Mouse (Mus musculus) neural tube, embryonic 12.5 days (tissue): ENCODE results near the gene Grap. TPM values are rescaled to one million over a fixed set of nuclear protein-coding genes. Genes with fewer than 3 reads are reported as not detected.

ENCODE experiments used
- ATAC-seq: fragments of 200-750 bp; cut with Nextera tagmentation; 2 replicates; pipeline ENCODE4 v1.8.0; 2017; ENCODE audit warnings: low read depth, mild to moderate bottlenecking, moderate TSS enrichment, moderate library complexity; ENCODE audit not compliant: low FRiP score
- H3K27ac ChIP-seq: fragments of 300-500 bp; sonication (generic); 2 replicates; pipeline ENCODE4 v1.5.1; 2016
- H3K27me3 ChIP-seq: fragments of 300-500 bp; sonication (generic); replicated peaks from 2 replicates; pipeline ENCODE4 v1.6.1; 2016; ENCODE audit warnings: mild to moderate bottlenecking
- H3K36me3 ChIP-seq: fragments of 300-500 bp; sonication (generic); 2 replicates; pipeline ENCODE4 v1.6.1; 2016; ENCODE audit warnings: mild to moderate bottlenecking
- H3K4me1 ChIP-seq: fragments of 300-500 bp; sonication (generic); 2 replicates; pipeline ENCODE4 v1.6.1; 2016
- H3K4me2 ChIP-seq: fragments of 300-500 bp; sonication (generic); replicated peaks from 2 replicates; pipeline ENCODE4 v1.6.1; 2016; ENCODE audit warnings: mild to moderate bottlenecking
- H3K4me3 ChIP-seq: fragments of 300-500 bp; sonication (generic); 2 replicates; pipeline ENCODE4 v1.5.1; 2016
- H3K9ac ChIP-seq: fragments of 300-500 bp; sonication (generic); 2 replicates; pipeline ENCODE4 v1.6.1; 2016; ENCODE audit warnings: mild to moderate bottlenecking
- H3K9me3 ChIP-seq: fragments of 300-500 bp; sonication (generic); 2 replicates; pipeline ENCODE4 v1.6.1; 2016; ENCODE audit warnings: mild to moderate bottlenecking
- WGBS: fragments of 180-500 bp; shearing (Covaris S2); methylation state at CpG from one replicate; pipeline ENCODE4 v1.1.7; 2016; 5-methylcytosine and 5-hydroxymethylcytosine counted together
- polyA plus RNA-seq: library from polyadenylated mRNA; unstranded; fragments of >200 nt; fragmentation: Nextera tagmentation; extraction: Ambion mirVana; gene quantifications from 2 replicates; pipeline ENCODE4 v1.2.1, GENCODE M21; 2016

Gene Grap
- polyA plus RNA-seq, 1 experiment from 2014 or later: 10.1 TPM

DNA sequence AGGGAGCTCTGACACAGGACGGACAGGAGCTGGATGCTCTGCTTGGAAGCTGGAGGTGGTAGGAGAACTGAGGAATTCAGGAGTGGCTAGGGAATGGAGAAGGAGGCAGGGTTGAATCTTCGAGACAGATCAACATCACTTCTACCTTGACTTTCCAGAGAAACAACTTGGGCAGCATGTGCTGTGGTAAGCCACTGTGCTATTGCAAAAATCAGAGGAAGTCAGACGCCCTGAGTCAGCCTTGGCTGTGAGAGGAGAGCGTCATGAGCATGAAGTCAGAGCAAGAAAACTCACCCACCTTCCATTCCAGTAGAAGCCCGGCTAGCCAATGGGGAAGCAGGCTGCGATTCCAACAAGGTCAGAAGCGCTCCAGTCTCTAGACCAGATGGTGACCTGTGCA lies 11.0 kb upstream of the Grap start:
- ATAC-seq: no peak

DNA sequence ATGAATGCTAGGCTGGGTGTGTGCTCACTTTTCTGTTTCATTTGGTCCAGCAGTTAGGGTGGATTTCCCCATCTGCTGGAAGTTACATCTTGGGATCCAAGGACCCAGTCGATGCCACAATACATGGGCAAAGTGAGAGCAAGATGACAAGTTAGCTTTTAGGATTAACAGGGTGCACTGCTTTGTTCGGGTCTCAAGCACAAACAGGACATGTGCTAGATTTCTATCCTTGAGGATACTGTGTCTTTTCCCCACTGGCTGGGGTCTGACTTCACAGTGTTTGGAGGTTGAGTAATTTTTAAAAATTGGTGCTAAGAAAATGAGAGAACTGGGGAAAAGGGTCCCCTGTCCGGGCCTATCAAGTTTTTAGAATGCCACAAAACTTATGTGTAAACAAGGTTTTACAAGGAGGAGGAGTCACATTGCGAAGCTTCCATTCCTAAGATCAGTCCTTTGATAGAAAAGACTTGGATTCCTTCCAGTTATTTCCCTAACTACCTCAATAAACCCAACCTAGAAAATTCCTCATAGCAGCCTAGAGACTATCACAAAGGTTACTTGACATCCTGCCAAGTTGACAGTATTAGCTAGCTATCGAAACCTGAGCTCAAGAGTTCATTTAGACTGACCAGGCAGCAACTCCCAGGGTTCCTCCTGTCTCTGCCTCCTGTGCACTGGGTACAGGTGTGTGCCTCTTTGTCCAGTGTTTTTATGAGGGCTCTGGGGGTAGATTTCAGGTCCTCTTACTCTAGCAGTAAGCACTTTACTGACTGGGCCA lies 9.7 kb upstream of the Grap start:
- no peaks in the 10 kb centered on the region for H3K4me1 ChIP-seq
- ATAC-seq: no peak
- H3K27ac ChIP-seq: no peak overlapping the region
- H3K4me2 ChIP-seq: no peak overlapping the region
- no peaks in the 10 kb centered on the region for H3K36me3 ChIP-seq
- no peak overlapping the region for H3K9ac ChIP-seq
- no peaks in the 10 kb centered on the region for H3K27me3 ChIP-seq
- no peak overlapping the region for H3K4me3 ChIP-seq
- 85% methylated on average over 5 of the region's 5 CpGs for WGBS
- no peaks in the 10 kb centered on the region for H3K9me3 ChIP-seq

More for the DNA sequence above, 11.0 kb upstream of the Grap start:
- 87% methylated on average over 7 of the region's 7 CpGs for WGBS
- no peaks in the 10 kb centered on the region for H3K9me3 ChIP-seq
- no peaks in the 10 kb centered on the region for H3K4me1 ChIP-seq
- no peaks in the 10 kb centered on the region for H3K27me3 ChIP-seq
- no peak overlapping the region for H3K4me2 ChIP-seq
- no peak overlapping the region for H3K4me3 ChIP-seq
- H3K27ac ChIP-seq: no peak overlapping the region
- no peaks in the 10 kb centered on the region for H3K36me3 ChIP-seq
- no peak overlapping the region for H3K9ac ChIP-seq

DNA sequence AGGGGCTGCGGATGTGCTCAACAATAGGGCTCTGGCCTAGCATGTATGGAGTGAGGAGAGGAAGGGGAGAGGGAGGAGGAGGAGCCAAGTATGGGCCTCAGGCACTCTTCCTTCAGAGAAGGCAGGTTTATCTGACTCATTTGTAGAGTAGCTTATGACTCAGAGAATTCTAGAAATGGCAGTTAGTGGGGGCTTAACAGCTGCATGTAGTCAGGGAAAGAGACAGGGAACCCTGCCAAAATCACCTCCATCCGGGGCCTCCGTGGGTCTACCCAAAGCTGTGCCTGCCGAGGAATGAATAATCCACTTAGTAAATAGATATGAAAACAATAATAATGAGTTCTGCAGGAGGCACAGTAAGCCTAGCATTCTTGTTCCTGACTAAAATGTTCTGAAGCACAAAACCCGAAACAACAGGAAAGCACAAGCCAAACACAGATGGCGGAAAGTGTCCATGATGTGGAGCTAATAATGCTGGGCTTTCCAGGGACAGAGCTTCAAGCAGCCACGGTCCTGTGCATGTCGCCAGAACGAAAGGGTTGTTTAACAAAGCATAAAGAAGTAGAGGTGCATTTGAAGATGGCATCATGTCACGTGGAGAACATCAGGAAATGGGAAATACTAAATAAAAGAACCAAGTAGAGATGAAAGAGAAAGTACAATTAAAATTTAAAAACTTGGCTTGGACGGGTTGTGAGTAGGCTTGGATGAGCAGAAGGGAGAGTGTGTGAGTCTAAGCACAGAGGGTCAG lies 8.3 kb upstream of the Grap start:
- no peak overlapping the region for H3K27ac ChIP-seq
- H3K27me3 ChIP-seq: no peaks in the 10 kb centered on the region
- no peak overlapping the region for H3K4me2 ChIP-seq
- no peak overlapping the region for H3K4me3 ChIP-seq
- no peaks in the 10 kb centered on the region for H3K9me3 ChIP-seq
- 85% methylated on average over 11 of the region's 11 CpGs for WGBS
- H3K36me3 ChIP-seq: no peaks in the 10 kb centered on the region
- no peak overlapping the region for H3K9ac ChIP-seq
- no peak for ATAC-seq
- H3K4me1 ChIP-seq: no peaks in the 10 kb centered on the region

DNA sequence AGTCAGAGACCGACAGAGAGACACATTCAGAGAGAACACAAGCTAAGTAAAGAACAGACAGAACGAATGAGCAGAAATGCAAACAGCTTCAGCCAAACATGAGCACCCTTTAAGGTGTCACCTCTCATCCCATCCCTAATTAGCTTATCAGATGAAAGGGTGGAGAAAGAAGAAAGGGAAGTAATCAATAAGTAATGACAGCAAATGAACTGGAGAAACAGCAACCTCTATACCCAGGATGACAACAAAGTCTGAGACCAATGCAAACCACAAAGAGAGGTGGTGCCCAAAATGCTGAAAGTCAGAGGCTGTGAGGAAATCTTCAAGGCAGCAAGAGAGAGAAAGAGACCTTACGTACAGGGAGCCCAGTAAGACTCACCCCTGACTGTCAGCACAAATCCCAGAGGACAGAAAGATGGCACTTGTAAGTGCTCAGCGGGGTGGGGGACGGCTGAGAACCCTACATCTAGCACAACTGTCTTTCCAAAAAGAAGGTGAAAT lies 7.7 kb upstream of the Grap start:
- Histone ChIP-seq H3K27ac (no peak overlapping the region), H3K4me3 (no peak overlapping the region), H3K4me1 (no peaks in the 10 kb centered on the region), H3K9me3 (no peaks in the 10 kb centered on the region), H3K36me3 (no peaks in the 10 kb centered on the region), H3K4me2 (no peak overlapping the region), H3K9ac (no peak overlapping the region), H3K27me3 (no peaks in the 10 kb centered on the region)
- no peak for ATAC-seq
- 79% methylated on average over 5 of the region's 5 CpGs for WGBS

DNA sequence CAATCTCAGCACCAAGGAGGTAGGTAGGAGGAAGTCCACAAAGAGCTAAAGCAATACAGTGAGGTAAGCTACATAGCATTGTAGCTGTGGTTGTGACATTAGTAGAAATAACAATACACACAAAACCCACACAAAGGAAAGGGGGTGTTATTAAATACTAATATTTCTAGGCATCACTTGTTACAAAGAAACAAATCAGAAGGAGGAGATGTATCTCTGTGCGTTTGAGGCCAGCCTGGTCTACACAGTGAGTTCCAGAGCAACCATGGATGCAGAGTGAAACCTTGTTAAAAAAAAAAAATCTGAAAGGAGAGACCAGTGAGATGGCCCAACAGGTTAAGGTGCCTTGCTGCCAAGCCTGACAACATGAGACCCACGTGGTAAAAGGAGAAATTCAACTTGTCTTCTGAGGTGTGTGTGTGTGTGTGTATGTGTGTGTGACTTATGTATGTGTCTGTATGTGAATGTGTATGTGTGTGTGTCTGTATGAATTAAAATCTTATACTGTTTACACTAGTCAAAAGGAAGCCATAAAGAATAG lies 6.5 kb upstream of the Grap start:
- H3K4me2 ChIP-seq: no peak overlapping the region
- no peaks in the 10 kb centered on the region for H3K27me3 ChIP-seq
- H3K9ac ChIP-seq: no peak overlapping the region
- H3K4me1 ChIP-seq: no peaks in the 10 kb centered on the region
- H3K9me3 ChIP-seq: no peaks in the 10 kb centered on the region
- 65% methylated on average over 2 of the region's 2 CpGs for WGBS
- no peak overlapping the region for H3K27ac ChIP-seq
- no peaks in the 10 kb centered on the region for H3K36me3 ChIP-seq
- no peak for ATAC-seq
- H3K4me3 ChIP-seq: no peak overlapping the region

DNA sequence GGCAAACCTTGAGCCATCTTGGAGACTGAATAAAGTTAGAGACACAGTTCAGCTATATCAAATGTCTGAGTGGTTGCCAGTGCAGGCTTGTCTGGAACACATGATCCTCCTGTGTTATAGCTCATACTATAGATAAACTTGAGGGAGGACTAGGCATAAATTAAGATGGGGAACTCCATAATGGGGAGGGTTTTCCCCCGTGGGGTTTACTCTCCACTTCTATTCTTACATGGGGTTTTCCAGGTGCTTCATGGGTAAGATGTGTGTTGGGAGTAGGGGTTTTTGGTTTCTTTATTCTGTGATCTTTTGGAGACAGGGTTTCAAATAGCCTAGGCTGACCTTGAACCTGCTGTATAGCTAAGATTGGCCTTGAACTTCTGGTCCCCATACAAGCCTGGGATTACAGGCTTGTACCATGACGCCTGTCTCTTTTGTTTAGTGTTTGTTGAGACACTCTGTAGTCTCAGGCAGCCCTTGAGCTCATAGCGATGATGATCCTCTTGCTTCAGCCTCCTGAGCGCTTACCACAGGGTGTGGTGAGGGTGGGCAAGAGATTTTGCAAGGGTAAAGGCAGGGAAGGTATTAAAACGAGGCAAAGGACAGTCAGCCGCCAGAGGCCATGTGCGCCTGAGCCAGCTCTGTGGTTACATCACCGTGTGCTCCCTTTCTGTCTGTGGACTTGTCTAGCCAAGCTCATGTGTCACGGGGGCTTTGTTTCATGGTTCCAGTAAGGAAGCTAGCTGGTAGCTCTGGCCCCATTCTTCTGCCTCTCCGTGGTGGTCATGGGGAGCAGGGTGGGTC lies 5.8 kb upstream of the Grap start:
- no peak overlapping the region for H3K9ac ChIP-seq
- no peak overlapping the region for H3K4me3 ChIP-seq
- no peak overlapping the region for H3K27ac ChIP-seq
- no peaks in the 10 kb centered on the region for H3K4me1 ChIP-seq
- ATAC-seq: no peak
- 74% methylated on average over 10 of the region's 10 CpGs for WGBS
- H3K9me3 ChIP-seq: no peaks in the 10 kb centered on the region
- no peaks in the 10 kb centered on the region for H3K27me3 ChIP-seq
- H3K36me3 ChIP-seq: no peaks in the 10 kb centered on the region
- no peak overlapping the region for H3K4me2 ChIP-seq

DNA sequence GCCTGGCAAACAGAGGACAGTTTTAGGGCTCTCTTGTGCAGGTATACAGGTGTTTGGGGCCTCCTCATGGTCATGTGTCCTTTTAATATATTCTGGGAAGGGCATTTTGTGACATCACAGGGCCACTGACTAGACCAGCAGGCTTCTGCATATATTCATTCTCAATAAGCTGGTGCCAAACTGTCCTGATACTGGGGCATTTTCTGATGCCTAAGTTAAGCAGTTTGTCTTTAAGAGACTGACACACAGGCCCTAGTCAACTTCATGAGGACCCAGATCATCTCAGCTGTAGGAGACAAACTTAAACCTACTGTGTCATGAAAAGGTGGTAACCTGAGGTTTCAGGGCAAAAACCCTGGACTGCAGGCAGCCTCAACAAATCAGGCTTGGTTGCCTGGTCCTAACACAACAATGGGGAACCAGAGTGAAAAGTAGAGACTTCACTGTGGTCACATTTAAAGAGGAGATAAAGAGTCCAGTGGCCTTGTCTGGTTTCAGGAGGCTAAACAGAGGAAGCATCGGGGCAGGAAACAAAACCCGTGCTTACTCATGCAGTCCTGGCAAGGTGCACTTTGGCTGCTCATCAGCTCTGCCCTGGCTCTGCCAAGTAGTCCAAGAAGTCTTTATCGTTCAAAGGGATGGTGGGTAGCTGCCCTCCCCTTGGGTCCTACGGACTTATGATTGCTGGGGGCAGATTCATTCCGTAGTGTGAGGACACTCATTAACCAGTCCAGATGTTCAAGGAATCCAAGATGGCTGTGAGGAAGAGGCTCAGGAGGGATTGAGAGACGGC lies 4.9 kb upstream of the Grap start:
- no peaks in the 10 kb centered on the region for H3K9me3 ChIP-seq
- H3K36me3 ChIP-seq: no peaks in the 10 kb centered on the region
- ATAC-seq: no peak
- no peak overlapping the region for H3K9ac ChIP-seq
- no peak overlapping the region for H3K4me2 ChIP-seq
- no peaks in the 10 kb centered on the region for H3K4me1 ChIP-seq
- no peak overlapping the region for H3K4me3 ChIP-seq
- no peak overlapping the region for H3K27ac ChIP-seq
- WGBS: 88% methylated on average over 6 of the region's 6 CpGs
- H3K27me3 ChIP-seq: no peaks in the 10 kb centered on the region

DNA sequence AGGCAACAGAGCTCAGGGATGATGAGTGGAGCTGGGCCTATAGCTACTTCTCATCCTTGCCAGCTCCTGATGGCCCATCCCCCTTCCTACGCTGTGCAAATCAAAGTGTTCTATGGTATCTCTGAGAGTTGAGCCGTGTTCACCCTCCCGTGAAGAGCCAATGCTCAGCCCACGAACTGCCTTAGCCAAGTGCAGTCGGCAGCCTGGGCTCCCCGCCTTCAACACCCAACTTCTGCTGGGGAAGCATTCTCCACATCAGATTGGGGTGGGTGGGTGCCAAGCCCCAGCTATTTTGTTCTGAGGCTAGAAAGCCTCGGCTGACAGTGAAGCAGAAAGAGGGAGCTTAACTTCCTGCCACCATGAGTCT lies 4.3 kb upstream of the Grap start:
- no peaks in the 10 kb centered on the region for H3K4me1 ChIP-seq
- ATAC-seq: no peak
- H3K27me3 ChIP-seq: no peaks in the 10 kb centered on the region
- no peak overlapping the region for H3K4me3 ChIP-seq
- no peak overlapping the region for H3K27ac ChIP-seq
- WGBS: 85% methylated on average over 7 of the region's 7 CpGs
- H3K4me2 ChIP-seq: no peak overlapping the region
- no peak overlapping the region for H3K9ac ChIP-seq
- H3K9me3 ChIP-seq: no peaks in the 10 kb centered on the region
- H3K36me3 ChIP-seq: no peaks in the 10 kb centered on the region

DNA sequence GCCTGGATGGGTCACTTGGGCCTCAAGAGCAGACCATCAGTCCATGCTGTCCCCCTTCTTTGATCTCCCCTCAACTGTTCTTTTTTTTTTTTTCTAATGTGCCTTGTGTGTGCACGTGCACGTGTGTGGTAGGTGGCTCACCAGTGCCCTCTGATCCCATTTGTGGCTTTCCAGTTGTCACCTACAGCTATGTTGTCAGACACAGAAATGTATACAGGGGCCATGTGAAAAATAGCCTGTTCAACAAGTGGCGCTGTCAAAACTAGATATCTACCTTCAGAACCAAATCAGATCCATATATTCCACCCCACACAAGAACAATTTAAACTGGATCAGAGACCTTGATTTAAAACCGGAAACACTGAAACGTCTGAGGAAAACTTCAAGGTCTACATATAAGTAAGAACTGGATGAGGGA lies 3.9 kb upstream of the Grap start:
- H3K27me3 ChIP-seq: no peaks in the 10 kb centered on the region
- no peaks in the 10 kb centered on the region for H3K36me3 ChIP-seq
- H3K4me3 ChIP-seq: no peak overlapping the region
- no peaks in the 10 kb centered on the region for H3K9me3 ChIP-seq
- no peak overlapping the region for H3K27ac ChIP-seq
- H3K9ac ChIP-seq: no peak overlapping the region
- 90% methylated on average over 5 of the region's 5 CpGs for WGBS
- no peak for ATAC-seq
- H3K4me2 ChIP-seq: no peak overlapping the region
- H3K4me1 ChIP-seq: no peaks in the 10 kb centered on the region

DNA sequence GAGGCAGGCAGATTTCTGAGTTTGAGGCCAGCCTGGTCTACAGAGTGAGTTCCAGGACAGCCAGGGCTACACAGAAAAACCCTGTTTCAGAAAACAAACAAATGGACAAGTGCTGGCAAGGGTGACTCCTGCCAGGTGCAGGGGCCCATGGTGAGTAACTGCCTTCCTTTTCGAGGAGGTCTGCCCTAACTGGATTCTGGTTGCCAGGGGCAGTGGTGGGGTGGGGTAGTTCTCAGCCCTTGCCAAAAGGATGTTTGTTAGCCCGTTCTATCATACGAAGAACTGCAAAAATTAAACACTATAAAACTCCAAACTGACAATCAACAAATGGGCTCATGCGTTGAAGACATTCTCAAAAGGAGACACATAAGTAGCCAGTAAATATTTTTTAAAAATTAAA lies 3.4 kb upstream of the Grap start:
- 92% methylated on average over 4 of the region's 4 CpGs for WGBS

DNA sequence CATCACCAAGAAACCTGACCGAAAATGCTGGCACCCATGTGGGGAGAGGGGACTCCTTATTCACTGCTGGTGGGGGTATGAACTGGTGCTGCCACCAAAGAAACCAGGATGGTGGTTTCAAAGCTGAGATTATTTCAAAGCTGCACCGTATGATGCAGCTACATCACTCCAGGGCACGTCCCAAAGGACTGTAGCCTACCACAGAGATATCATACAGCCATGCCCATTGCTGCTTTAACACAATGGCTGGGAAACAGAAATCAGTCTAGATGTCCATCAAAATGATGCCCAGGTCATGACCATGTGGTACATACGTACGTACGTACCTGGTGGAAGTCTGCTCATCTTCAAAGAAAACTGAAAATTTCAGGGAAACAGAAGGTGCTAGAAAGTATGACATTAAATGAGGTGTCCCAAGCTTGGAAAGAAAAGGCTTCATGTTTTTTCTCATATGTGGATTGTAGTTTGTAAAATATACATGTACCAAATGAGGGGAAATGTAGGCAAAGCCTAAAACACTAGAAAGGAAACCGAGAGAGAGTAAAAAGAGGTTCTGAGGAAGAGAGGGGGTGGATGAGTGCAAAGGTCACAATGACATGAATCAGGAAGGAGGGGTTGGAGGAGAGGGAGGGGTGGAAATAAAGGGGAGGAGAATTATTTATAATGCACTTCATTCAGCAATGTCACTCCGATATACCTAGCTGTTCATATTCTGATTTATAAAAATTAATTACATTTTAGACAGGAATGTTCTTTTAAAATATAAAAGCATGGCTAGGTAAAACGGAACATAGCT lies 2.4 kb upstream of the Grap start:
- Histone ChIP-seq H3K9me3 (no peaks in the 10 kb centered on the region), H3K4me3 (no peak overlapping the region), H3K27me3 (no peaks in the 10 kb centered on the region), H3K27ac (no peak overlapping the region), H3K4me1 (no peaks in the 10 kb centered on the region), H3K36me3 (no peaks in the 10 kb centered on the region), H3K9ac (no peak overlapping the region), H3K4me2 (no peak overlapping the region)
- WGBS: 86% methylated on average over 9 of the region's 9 CpGs
- no peak for ATAC-seq

More for the DNA sequence above, 3.4 kb upstream of the Grap start:
- ATAC-seq: no peak
- H3K27ac ChIP-seq: no peak overlapping the region
- no peaks in the 10 kb centered on the region for H3K4me1 ChIP-seq
- no peak overlapping the region for H3K4me3 ChIP-seq
- H3K4me2 ChIP-seq: no peak overlapping the region
- H3K9me3 ChIP-seq: no peaks in the 10 kb centered on the region
- H3K9ac ChIP-seq: no peak overlapping the region
- H3K27me3 ChIP-seq: no peaks in the 10 kb centered on the region
- H3K36me3 ChIP-seq: no peaks in the 10 kb centered on the region
